Mouse (Mus musculus): ENCODE measurements around the gene Trafd1. TPM values are rescaled to one million over a fixed set of nuclear protein-coding genes. Genes with fewer than 3 reads are reported as not detected.
A peak's percentile ranks its signal among the peaks of the same experiment; 100 is the strongest.

The Trafd1 gene
- polyA plus RNA-seq, 1 experiment: 114 TPM

DNA sequence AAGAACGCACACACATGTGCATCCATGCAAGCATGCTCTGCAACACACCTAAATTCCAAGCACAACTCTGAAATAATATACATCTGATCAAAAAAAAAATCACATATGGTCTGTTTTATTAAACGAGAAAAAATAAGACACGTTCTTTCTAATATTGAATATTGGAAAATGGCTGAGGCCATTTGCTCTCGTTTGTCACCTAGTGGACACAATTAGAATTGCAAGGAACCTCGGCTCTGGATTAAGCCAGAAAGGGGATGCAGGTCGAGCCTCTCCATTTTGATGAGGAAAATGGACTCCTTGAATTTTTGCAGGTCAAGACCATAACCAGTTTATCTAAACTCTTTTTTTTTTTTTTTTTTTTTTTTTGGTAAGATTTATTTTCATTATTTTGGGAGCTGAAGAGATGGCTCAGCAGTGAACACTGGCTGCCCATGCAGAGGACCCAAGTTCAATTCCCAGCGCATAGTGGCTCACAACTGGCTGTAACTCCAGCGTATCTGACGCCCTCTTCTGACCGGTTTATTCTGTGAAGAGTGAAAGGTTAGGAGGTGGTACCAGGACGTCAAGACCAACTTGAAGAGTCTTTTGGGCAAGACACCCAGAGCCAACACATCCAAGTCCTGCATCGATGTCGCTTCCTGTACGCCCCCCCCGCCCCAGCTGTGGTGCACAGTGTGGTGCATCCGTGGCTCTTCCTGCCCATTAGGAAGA is 7.4 kb upstream of the Trafd1 start:
- Histone ChIP-seq H3K27ac (ENCODE audit: control insufficient read depth, insufficient read depth, low read depth, low read length, poor library complexity) (no peak overlapping the region), H3K4me3 (replicated peaks; ENCODE audit: control insufficient read depth, low read depth, low read length) (no peak overlapping the region), H3K4me1 (ENCODE audit: control insufficient read depth, insufficient read depth, low read length) (no peaks in the 10 kb centered on the region)
- 48% methylated on average over 16 of the region's 16 CpGs for WGBS
- no peak for TF ChIP-seq CTCF (IDR thresholded peaks at IDR 0.05; ENCODE audit: control insufficient read depth, insufficient read depth, low read length)
- TF ChIP-seq POLR2A (IDR thresholded peaks at IDR 0.05; ENCODE audit: borderline replicate concordance, control insufficient read depth, low read depth, low read length): no peak

DNA sequence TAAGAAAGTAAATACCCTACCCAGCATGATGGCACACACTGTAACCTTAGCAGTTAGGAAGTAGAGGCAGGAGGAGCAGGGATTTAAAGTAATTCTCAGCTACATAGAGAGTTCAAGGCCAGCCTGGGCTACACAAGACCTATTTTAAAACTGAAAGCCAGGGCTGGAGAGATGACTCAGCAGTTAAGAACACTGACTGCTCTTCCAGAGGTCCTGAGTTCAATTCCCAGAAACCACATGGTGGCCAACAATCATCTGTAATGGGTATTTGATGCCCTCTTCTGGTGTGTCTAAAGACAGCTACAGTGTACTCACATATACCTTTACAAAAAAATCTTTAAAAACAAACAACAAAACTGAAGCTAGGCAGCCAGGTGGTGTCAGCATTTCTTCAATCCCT is 4.3 kb upstream of the Trafd1 start:
- no peaks in the 10 kb centered on the region; the same call in 1 of the 2 replicates for H3K4me1 ChIP-seq (ENCODE audit: control insufficient read depth, insufficient read depth, low read length)
- no peak overlapping the region for H3K4me3 ChIP-seq (replicated peaks; ENCODE audit: control insufficient read depth, low read depth, low read length)
- TF ChIP-seq POLR2A (IDR thresholded peaks at IDR 0.05; ENCODE audit: borderline replicate concordance, control insufficient read depth, low read depth, low read length) (no peak), CTCF (IDR thresholded peaks at IDR 0.05; ENCODE audit: control insufficient read depth, insufficient read depth, low read length) (no peak)
- no peak overlapping the region for H3K27ac ChIP-seq (ENCODE audit: control insufficient read depth, insufficient read depth, low read depth, low read length, poor library complexity)

DNA sequence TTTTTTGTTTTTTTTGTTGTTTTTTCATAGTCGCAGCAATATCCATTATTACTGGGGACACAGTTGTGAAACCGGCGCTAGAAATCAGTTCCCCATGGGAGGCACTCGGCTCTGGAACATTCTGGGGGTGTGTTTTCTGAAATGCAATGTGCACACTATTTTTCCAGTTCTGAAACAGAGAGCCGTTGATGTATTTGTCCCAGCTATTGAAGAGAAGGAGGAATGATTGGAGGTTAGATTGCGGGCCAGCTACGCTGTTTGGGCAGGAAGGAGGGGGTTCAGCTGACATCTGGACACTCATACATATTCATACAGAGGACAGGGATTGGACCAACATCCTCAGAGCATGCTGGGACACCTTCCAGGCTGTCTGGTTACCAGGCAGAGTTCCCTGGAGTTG is 3.7 kb upstream of the Trafd1 start:
- H3K4me3 ChIP-seq (replicated peaks; ENCODE audit: control insufficient read depth, low read depth, low read length): no peak overlapping the region
- H3K27ac ChIP-seq (ENCODE audit: control insufficient read depth, insufficient read depth, low read depth, low read length, poor library complexity): no peak overlapping the region
- WGBS: 70% methylated on average over 7 of the region's 7 CpGs
- H3K4me1 ChIP-seq (ENCODE audit: control insufficient read depth, insufficient read depth, low read length): no peaks in the 10 kb centered on the region; the same call in 1 of the 2 replicates
- TF ChIP-seq CTCF (IDR thresholded peaks at IDR 0.05; ENCODE audit: control insufficient read depth, insufficient read depth, low read length): no peak
- no peak for TF ChIP-seq POLR2A (IDR thresholded peaks at IDR 0.05; ENCODE audit: borderline replicate concordance, control insufficient read depth, low read depth, low read length)

DNA sequence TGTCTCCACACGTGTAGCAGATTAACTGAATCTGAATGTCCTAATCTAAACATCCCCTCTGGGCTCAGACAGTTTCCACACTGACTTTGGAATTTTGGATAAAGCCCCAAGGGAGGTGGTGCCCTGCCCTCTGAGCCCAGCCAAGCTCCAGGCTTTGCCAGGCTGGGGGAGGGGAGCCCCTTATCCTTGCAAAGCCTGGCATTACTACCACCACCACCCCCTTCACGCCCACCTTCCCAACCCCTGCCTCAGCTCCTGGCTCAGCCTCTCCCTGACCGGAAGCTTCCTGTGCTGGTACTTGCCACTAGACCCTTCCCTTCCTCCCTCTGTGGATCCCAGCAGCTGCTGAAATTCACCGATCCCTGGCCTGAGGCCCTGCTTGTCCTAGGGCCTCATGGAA is 1.7 kb upstream of the Trafd1 start:
- no peaks in the 10 kb centered on the region; the same call in 1 of the 2 replicates for H3K4me1 ChIP-seq (ENCODE audit: control insufficient read depth, insufficient read depth, low read length)
- 87% methylated on average over 4 of the region's 4 CpGs for WGBS
- no peak overlapping the region for H3K27ac ChIP-seq (ENCODE audit: control insufficient read depth, insufficient read depth, low read depth, low read length, poor library complexity)
- TF ChIP-seq CTCF (IDR thresholded peaks at IDR 0.05; ENCODE audit: control insufficient read depth, insufficient read depth, low read length): no peak
- TF ChIP-seq POLR2A (IDR thresholded peaks at IDR 0.05; ENCODE audit: borderline replicate concordance, control insufficient read depth, low read depth, low read length): no peak
- H3K4me3 ChIP-seq (replicated peaks; ENCODE audit: control insufficient read depth, low read depth, low read length): no peak overlapping the region

DNA sequence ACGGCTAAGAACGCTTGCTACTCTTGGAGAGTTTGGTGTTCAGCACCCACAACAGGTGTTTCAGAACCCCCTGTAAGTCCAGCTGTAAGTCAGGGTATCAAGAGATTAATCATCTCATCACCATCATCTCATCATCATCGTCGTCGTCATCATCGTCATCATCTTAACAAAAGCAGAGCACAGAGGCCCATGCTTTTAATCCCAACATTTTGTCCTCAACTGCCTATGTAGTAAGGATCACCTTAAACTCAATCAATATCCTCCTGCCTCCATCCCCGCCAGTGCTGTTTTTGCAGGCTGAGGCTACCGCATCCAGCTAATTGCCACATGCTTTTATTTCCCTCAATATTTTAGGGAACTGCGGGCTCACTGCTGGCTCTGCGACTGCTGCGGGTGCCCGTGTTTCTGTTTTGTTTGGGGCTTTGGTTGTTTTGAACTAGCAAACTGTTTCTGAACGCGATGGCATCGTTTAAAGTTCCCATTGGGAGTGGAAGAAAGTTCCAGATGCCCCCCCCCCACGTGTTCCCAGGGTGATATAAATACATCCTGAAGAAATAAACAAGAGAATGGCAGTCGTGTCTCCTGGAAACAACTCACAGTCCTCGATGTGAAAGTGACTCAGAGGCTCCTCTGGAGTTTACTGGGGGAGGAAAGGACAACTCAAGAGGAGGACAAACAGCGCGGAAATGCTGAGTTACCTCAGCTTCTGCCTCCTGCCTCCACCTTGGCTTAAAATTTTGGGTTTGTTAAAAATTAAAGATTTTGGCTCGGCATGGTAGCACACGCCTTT is 883 bp upstream of the Trafd1 start:
- no peak overlapping the region for H3K27ac ChIP-seq (ENCODE audit: control insufficient read depth, insufficient read depth, low read depth, low read length, poor library complexity)
- no peaks in the 10 kb centered on the region; the same call in 1 of the 2 replicates for H3K4me1 ChIP-seq (ENCODE audit: control insufficient read depth, insufficient read depth, low read length)
- WGBS: 19% methylated on average over 22 of the region's 22 CpGs
- TF ChIP-seq CTCF (IDR thresholded peaks at IDR 0.05; ENCODE audit: control insufficient read depth, insufficient read depth, low read length) (no peak), POLR2A (IDR thresholded peaks at IDR 0.05; ENCODE audit: borderline replicate concordance, control insufficient read depth, low read depth, low read length) (no peak)
- H3K4me3 ChIP-seq (replicated peaks; ENCODE audit: control insufficient read depth, low read depth, low read length): no peak overlapping the region

DNA sequence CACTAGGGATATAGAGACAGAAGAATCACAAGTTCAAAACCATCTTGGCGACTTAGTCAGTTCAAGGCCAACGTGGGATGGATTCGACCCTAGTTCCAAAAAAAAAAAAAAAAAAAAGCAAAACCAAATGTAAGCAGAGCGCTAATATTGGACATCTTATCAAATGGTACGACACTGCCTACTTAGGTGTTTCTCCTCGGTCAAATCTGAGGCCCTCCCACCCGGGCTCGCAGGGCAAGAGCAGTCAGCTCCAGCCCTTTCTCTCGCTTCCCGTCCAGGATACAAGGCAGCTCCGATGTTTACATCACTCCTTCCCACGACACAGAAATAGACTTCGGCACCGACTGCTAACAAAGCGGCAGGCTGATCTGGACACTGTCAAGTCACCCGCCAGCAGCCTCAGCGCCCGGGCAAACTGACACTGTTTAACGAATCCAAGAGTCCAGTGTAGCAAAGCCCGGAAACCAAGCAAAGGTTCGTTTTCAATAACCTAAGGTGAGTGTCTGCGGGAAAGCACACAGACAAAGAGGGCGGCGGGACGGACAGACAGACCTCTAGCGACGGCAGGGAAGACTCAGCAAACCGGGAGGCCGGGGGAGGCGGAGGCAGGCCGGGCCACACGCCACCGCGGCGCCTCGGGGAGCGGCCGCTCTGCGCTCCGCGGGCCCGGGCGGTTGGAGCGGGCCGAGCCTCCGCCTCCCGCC is 523 bp downstream of the Trafd1 start:
- Histone ChIP-seq H3K4me1 (ENCODE audit: control insufficient read depth, insufficient read depth, low read length) (no peaks in the 10 kb centered on the region; the same call in 1 of the 2 replicates), H3K27ac (ENCODE audit: control insufficient read depth, insufficient read depth, low read depth, low read length, poor library complexity) (peak overlapping the region; percentile 93), H3K4me3 (replicated peaks; ENCODE audit: control insufficient read depth, low read depth, low read length) (peak overlapping the region; percentile 95)
- TF ChIP-seq POLR2A (IDR thresholded peaks at IDR 0.05; ENCODE audit: borderline replicate concordance, control insufficient read depth, low read depth, low read length) (peak; percentile 7; the same call in 1 of the 2 replicates), CTCF (IDR thresholded peaks at IDR 0.05; ENCODE audit: control insufficient read depth, insufficient read depth, low read length) (no peak)
- 1% methylated on average over 47 of the region's 47 CpGs for WGBS

DNA sequence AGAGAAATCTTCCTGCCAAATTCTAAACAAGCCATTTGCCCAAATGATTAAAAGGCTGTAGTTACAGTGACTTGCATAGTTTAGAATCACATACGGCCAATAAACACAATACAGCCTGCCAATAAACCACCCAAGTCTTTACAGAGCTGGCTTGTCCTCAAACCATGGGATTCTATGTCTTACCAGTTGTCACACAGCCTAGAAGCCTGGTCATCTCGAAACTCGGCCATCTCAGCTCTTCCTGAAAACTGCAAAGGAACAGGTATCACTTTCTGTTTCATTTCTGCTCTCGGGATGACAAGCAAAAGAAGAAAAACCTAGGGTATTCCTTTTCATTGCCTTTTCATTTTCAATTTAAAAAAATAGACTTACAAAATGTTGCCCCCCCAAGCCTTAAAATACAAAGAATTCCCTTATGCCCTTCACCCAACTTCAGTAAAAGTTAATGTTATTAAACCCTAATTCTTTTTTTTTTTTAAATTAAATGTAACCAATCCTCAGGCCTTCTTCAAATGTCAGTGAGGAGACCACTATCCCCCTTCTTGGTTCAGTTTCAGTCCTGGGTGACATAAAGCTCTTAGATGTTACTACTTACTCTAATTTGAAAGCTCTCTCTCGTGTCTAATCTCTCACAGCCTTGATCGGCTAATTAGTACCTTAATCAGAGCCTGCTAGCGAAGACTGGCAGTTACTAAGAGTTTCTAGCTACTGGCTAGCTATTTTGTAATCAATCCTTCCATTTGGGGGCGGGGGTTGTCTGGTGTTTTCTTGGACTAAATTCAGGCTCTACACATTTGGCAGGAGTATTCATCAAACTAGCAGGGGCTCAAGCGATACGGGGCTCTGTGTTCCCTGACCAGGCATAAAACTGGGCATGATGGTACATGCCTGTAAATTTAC is 1.3 kb downstream of the Trafd1 start:
- peak overlapping the region; percentile 95 for H3K4me3 ChIP-seq (replicated peaks; ENCODE audit: control insufficient read depth, low read depth, low read length)
- WGBS: 9% methylated on average over 10 of the region's 10 CpGs
- H3K27ac ChIP-seq (ENCODE audit: control insufficient read depth, insufficient read depth, low read depth, low read length, poor library complexity): peak overlapping the region; percentile 26; the same call in 1 of the 2 replicates
- no peak for TF ChIP-seq CTCF (IDR thresholded peaks at IDR 0.05; ENCODE audit: control insufficient read depth, insufficient read depth, low read length)
- no peaks in the 10 kb centered on the region; the same call in 1 of the 2 replicates for H3K4me1 ChIP-seq (ENCODE audit: control insufficient read depth, insufficient read depth, low read length)

Data from bone marrow, adult 2 months (tissue).